Mouse (Mus musculus) midbrain, embryonic 16.5 days (tissue): ENCODE measurements around the gene Zfp664. TPM values are rescaled to one million over a fixed set of nuclear protein-coding genes. Genes with fewer than 3 reads are reported as not detected.
A peak's percentile ranks its signal among the peaks of the same experiment; 100 is the strongest.

Experiments
- ATAC-seq: fragments of 200-750 bp; cut with Nextera tagmentation; 2 replicates; pipeline ENCODE4 v1.8.0; 2017; ENCODE audit warnings: moderate TSS enrichment
- H3K27ac ChIP-seq: fragments of 300-500 bp; sonication (generic); 2 replicates; pipeline ENCODE4 v1.5.1; 2014; ENCODE audit warnings: mild to moderate bottlenecking, low read length, mixed read lengths
- H3K27me3 ChIP-seq: fragments of 300-500 bp; sonication (generic); 2 replicates; pipeline ENCODE4 v1.6.1; 2014; ENCODE audit warnings: low read depth, low read length, mixed read lengths; ENCODE audit not compliant: control insufficient read depth, insufficient read depth
- H3K36me3 ChIP-seq: fragments of 300-500 bp; sonication (generic); 2 replicates; pipeline ENCODE4 v1.6.1; 2014; ENCODE audit warnings: mild to moderate bottlenecking, low read length, moderate library complexity, mixed read lengths; ENCODE audit not compliant: control insufficient read depth, insufficient read depth
- H3K4me1 ChIP-seq: fragments of 300-500 bp; sonication (generic); 2 replicates; pipeline ENCODE4 v1.6.1; 2014; ENCODE audit warnings: mild to moderate bottlenecking, low read length, mixed read lengths; ENCODE audit not compliant: control insufficient read depth, insufficient read depth
- H3K4me2 ChIP-seq: fragments of 300-500 bp; sonication (generic); 2 replicates; pipeline ENCODE4 v1.6.1; 2014; ENCODE audit warnings: mild to moderate bottlenecking, low read length, mixed read lengths
- H3K4me3 ChIP-seq: fragments of 300-500 bp; sonication (generic); 2 replicates; pipeline ENCODE4 v1.5.1; 2014; ENCODE audit warnings: low read depth, mild to moderate bottlenecking, low read length, moderate library complexity, mixed read lengths
- H3K9ac ChIP-seq: fragments of 300-500 bp; sonication (generic); 2 replicates; pipeline ENCODE4 v1.6.1; 2014; ENCODE audit warnings: low read depth, low read length, mixed read lengths
- H3K9me3 ChIP-seq: fragments of 300-500 bp; sonication (generic); replicated peaks from 2 replicates; pipeline ENCODE4 v1.6.1; 2014; ENCODE audit warnings: mild to moderate bottlenecking, low read length, mixed read lengths; ENCODE audit not compliant: control insufficient read depth, poor library complexity, severe bottlenecking
- WGBS: fragments of 180-500 bp; shearing (Covaris S2); extraction: QIAGEN DNeasy Blood & Tissue Kit; methylation state at CpG from one replicate; pipeline ENCODE4 v1.1.7; 2014; 5-methylcytosine and 5-hydroxymethylcytosine counted together
- polyA plus RNA-seq: library from polyadenylated mRNA; unstranded; fragments of >200 nt; fragmentation: Nextera tagmentation; extraction: Ambion mirVana; gene quantifications from 2 replicates; pipeline ENCODE4 v1.2.1, GENCODE M21; 2015

Zfp664 gene
- polyA plus RNA-seq, 1 experiment from 2014 or later: 68.9 TPM

DNA sequence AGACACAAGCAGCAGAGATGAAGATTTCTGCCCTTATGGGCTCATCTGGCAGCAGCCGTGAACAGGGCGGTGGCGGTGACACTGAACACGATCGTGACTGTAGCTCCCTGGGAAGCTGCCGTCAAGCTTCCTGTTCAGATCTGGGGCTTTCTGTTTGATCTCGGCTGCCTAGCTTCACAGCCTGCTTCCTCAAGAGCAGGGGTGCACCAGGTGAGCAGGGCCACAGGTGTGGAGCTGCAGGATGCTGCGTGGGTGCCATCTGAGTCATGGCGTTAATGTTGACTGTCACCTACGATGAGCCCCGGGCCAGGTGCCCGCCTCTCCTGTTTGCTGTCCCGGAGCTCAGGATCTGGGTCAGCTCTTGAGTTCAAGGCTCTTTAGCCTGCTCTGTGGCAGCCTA is 44.4 kb downstream of the Zfp664 start:
- Histone ChIP-seq H3K27me3 (no peaks in the 10 kb centered on the region), H3K36me3 (no peaks in the 10 kb centered on the region), H3K4me2 (no peak overlapping the region), H3K4me1 (no peaks in the 10 kb centered on the region), H3K4me3 (no peak overlapping the region), H3K27ac (no peak overlapping the region), H3K9ac (no peak overlapping the region), H3K9me3 (no peaks in the 10 kb centered on the region)
- ATAC-seq: no peak
- WGBS: 75% methylated on average over 13 of the region's 13 CpGs

DNA sequence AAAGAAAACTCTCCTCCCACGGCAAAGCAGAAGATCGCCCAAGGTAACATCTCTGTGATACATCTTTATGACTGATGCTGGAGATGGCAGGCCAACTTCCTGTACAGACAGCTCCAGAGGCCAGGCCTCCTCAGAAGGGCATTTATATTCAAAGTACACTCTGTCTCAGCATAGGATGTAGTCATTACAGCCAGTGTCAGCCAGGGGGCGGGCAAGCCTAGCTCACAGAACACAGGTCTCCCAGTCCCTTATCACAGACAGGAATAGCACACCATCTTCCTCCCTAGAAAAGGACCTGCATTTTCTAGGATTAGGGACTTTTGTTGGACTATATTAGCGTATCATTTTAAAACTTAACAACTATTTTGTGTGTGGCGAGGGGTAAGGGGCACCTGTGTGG is 46.4 kb downstream of the Zfp664 start:
- Histone ChIP-seq H3K4me3 (no peak overlapping the region), H3K27ac (no peak overlapping the region), H3K36me3 (no peaks in the 10 kb centered on the region), H3K4me1 (peaks cover 8% of the 10 kb centered on the region; the same call in 1 of the 2 replicates), H3K4me2 (no peak overlapping the region), H3K9ac (no peak overlapping the region), H3K27me3 (no peaks in the 10 kb centered on the region), H3K9me3 (no peaks in the 10 kb centered on the region)
- 19% methylated on average over 5 of the region's 5 CpGs for WGBS
- ATAC-seq: peak; percentile 79; the same call in 1 of the 2 replicates

DNA sequence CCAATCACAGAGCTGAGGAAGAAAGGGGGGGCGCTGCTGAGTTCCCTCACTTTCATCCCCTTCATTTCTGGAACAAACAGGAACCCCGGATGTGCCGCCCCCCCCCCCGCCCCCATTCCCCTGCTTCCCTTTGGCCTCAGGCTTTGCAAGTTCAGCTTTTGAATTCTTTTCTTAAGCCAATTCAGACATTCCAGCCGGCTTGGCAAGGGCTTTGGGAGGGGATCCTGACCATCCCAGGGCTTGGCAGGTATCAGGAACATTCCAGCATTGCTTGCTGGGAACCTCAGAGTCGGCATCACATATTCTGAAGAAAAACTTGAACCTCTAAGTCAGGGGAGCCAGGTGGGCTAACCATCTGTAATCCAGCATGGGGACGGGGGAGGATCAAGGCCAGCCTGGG is 49.8 kb downstream of the Zfp664 start:
- ATAC-seq: no peak

DNA sequence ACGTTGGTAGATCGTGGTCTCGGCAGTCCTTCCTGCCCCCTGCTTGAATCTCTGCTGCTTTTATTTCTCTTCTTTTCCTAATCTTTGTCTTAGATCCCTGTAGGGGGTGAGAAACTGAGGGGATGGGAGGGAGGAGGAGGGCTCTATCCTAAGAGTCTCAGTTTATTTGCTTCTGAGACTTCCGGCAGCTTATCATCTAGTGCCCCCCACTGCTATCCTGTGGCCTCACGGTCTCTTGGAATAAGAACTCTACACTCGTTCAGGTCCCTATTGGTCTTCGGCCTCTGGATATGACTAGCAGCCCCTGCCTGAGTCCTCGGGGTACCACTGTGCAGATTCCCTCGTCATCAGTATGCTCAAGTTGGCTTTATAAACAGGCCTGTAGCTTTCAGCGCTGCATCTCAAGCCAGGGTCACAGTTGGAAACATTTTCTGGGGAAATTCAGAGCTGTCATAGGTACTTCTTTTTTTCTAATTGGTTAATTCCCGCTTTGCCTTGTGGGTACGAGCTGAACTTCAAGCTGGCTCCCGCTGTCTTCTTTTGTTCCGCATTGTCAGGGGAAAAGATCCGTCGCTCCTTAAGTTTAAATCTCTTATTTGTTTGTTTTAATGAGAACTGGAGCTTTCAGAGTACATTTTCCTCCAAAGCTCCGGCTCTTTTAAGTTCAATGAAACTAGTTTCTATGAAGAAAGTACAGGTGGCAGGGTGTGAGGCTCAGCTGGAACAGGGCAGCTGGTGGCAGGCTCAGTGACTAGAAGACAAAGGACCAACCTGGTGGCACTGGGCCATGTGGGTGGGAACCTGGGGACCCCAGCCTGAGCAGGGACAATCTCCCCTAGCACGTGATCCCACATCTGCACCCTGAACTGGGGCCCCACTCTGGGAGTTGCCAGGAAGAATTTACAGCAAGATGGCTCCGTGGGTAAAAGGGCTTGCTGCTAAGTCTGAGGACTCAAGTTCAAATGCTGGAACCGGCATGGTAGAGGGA is 50.7 kb downstream of the Zfp664 start:
- no peaks in the 10 kb centered on the region for H3K27me3 ChIP-seq
- ATAC-seq: peak; percentile 37; the same call in 1 of the 2 replicates
- no peaks in the 10 kb centered on the region for H3K9me3 ChIP-seq
- H3K4me2 ChIP-seq: no peak overlapping the region
- no peak overlapping the region for H3K4me3 ChIP-seq
- H3K36me3 ChIP-seq: no peaks in the 10 kb centered on the region
- WGBS: 13% methylated on average over 20 of the region's 20 CpGs
- H3K4me1 ChIP-seq: peaks cover 8% of the 10 kb centered on the region; the same call in 1 of the 2 replicates
- no peak overlapping the region; the same call in 1 of the 2 replicates for H3K27ac ChIP-seq
- H3K9ac ChIP-seq: no peak overlapping the region

More for the DNA sequence above, 49.8 kb downstream of the Zfp664 start:
- H3K4me3 ChIP-seq: no peak overlapping the region
- no peak overlapping the region for H3K4me2 ChIP-seq
- no peaks in the 10 kb centered on the region for H3K9me3 ChIP-seq
- peaks cover 8% of the 10 kb centered on the region; the same call in 1 of the 2 replicates for H3K4me1 ChIP-seq
- no peak overlapping the region for H3K27ac ChIP-seq
- H3K9ac ChIP-seq: no peak overlapping the region
- H3K36me3 ChIP-seq: no peaks in the 10 kb centered on the region
- WGBS: 51% methylated on average over 5 of the region's 7 CpGs
- H3K27me3 ChIP-seq: no peaks in the 10 kb centered on the region

DNA sequence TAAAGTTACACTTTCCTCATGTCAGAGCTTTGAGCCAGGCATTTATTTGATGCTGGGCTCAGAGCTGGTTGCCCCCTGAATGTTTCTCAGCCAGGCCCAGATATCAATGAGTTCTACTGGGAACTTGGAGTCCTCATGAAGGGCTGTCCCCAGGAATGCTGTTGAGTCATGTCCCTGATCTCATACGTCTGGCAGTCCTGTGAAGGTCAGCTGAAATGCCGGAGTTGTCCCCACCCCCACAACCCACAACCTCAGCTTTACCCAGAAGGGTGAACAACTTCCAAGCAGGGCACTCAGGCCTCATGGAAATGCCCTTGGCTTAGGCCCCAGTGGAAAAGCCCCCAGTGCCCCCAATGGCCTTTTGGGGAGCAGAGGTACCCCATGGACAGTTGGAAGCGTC is 57.3 kb downstream of the Zfp664 start:
- no peaks in the 10 kb centered on the region for H3K27me3 ChIP-seq
- H3K4me2 ChIP-seq: no peak overlapping the region
- H3K9me3 ChIP-seq: peaks cover 4% of the 10 kb centered on the region; the same call in 1 of the 2 replicates
- H3K4me1 ChIP-seq: peaks cover 8% of the 10 kb centered on the region; the same call in 1 of the 2 replicates
- WGBS: 85% methylated on average over 3 of the region's 3 CpGs
- H3K27ac ChIP-seq: no peak overlapping the region
- no peak for ATAC-seq
- no peak overlapping the region for H3K4me3 ChIP-seq
- no peak overlapping the region for H3K9ac ChIP-seq
- no peaks in the 10 kb centered on the region for H3K36me3 ChIP-seq

DNA sequence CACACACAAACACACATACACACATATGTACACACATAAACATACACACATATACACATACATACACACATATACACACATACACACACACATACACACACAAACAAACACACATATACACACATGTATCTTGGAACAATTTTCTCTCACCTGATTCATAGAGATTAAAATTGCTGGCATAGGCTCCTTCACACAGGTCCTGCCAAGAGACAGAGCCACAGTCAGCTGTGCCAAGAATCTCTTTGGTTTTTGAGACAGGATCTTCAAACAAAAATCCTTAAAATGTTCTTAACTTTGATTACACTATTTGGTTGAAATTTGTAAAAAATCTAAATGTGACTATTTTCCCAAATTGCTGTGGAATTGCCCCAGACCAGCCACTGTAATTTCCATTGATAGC is 58.9 kb downstream of the Zfp664 start:
- no peak overlapping the region for H3K9ac ChIP-seq
- H3K4me1 ChIP-seq: peaks cover 11% of the 10 kb centered on the region; the same call in 1 of the 2 replicates
- ATAC-seq: no peak
- H3K9me3 ChIP-seq: peaks cover 4% of the 10 kb centered on the region; the same call in 1 of the 2 replicates
- H3K4me3 ChIP-seq: no peak overlapping the region
- H3K27ac ChIP-seq: no peak overlapping the region
- H3K27me3 ChIP-seq: no peaks in the 10 kb centered on the region
- H3K4me2 ChIP-seq: no peak overlapping the region
- H3K36me3 ChIP-seq: no peaks in the 10 kb centered on the region

DNA sequence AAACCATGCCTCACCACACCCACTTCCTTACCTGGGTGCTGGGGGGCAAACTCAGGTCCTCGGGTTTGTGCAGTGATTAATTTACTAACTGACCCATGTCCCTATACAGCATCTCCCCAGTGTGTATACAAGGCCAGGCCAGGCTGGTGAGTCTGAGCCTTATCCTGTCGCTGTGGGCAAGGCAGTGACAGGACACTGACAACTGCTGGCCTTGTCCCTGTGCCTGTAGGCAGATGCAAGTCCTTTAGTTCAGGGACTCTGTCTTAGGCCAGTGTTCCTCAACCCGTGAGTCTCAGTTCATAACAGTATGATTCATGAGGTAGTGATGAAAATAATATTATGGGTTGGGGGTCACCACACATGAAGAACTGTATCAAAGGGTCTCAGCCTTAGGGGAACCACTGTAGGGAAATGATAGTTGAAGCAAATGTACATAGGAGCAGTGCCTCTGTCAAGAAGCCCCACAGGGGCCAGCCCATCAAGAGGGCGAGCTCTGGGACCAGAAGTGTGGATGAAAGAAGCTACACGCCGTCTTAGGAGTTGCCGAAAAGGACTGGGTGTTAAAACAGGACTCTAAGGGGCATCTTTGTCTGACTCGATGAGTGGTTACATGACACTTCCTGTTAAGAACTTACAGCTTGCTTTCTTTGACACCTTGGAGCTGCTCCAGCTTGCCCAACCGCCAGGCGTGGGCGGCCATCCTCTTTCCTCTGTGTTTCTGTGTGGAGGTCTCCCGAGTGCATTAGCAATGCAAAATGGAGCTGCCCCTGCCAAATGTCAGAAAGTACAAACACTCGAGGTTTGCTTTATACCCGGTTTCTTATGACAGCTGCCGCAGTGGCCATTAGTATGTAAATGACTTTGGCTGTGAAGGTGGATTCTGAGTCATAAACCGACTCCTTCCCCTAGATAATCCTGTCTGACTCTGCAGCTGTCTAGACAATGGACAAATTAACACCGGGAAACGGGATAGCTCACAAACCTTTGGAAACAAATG is 60.2 kb downstream of the Zfp664 start:
- 20% methylated on average over 18 of the region's 18 CpGs for WGBS
- Histone ChIP-seq H3K4me2 (no peak overlapping the region), H3K27me3 (no peaks in the 10 kb centered on the region), H3K27ac (peak overlapping the region; percentile 72), H3K9me3 (peaks cover 4% of the 10 kb centered on the region; the same call in 1 of the 2 replicates), H3K4me1 (peaks cover 11% of the 10 kb centered on the region; the same call in 1 of the 2 replicates), H3K9ac (0 out of 2 replicates have a peak overlapping the region, but pooled peaks have one; percentile 6), H3K36me3 (no peaks in the 10 kb centered on the region), H3K4me3 (no peak overlapping the region)
- peak; percentile 80 for ATAC-seq

DNA sequence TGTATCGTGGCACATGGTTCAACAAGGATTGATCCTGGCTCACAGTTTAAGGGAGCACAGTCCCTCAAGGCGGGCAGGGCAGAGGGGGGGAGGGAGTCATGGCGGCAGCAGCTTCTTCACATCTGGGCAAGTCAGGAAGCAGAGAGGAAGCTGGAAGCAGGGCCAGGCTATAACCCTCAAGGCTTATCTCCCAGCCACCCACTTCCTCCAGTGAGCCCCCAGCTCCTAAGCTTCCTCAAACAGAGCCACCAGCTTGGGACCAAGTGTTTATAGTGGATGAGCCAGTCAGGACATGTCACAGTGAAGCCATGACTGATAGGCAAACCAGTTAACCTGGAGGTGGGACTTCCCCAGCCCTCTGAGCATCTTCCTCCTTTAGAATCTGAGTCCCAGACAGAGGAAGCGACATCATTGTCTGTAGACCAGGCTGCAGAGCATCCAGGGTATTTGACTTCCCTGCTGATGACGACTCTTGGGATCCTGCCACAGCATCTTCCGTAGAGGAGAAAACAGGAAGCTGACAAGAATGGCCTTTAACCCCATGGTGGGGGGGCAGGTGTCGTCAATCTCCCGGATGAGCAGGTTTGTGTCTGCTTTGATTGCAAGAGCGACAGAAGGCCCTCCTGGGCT is 67.0 kb downstream of the Zfp664 start:
- no peaks in the 10 kb centered on the region for H3K27me3 ChIP-seq
- 84% methylated on average over 9 of the region's 9 CpGs for WGBS

More for the DNA sequence above, 67.0 kb downstream of the Zfp664 start:
- Histone ChIP-seq H3K36me3 (no peaks in the 10 kb centered on the region), H3K4me2 (no peak overlapping the region), H3K4me3 (no peak overlapping the region), H3K4me1 (peaks cover 15% of the 10 kb centered on the region), H3K9me3 (no peaks in the 10 kb centered on the region), H3K27ac (no peak overlapping the region), H3K9ac (no peak overlapping the region)
- ATAC-seq: no peak
